Mouse (Mus musculus): ENCODE measurements around the gene Ogn. TPM values are rescaled to one million over a fixed set of nuclear protein-coding genes. Genes with fewer than 3 reads are reported as not detected.

Ogn gene
- polyA plus RNA-seq (2014; fragmentation: Nextera tagmentation; extraction: Ambion mirVana): 103 and 117 TPM in 2 replicates

- Histone ChIP-seq H3K36me3 (ENCODE audit: control insufficient read depth, insufficient read depth, low read length) (no peaks in the 10 kb centered on the region), H3K27me3 (ENCODE audit: control insufficient read depth, insufficient read depth, low read length) (no peaks in the 10 kb centered on the region), H3K4me2 (replicated peaks; ENCODE audit: low read depth, low read length) (peak within 1 kb of the TSS; percentile 34; the same call in 1 of the 2 replicates), H3K9me3 (ENCODE audit: control insufficient read depth, low read depth, low read length) (no peaks in the 10 kb centered on the region), H3K4me1 (ENCODE audit: control insufficient read depth, insufficient read depth, low read length) (no peaks in the 10 kb centered on the region), H3K27ac (ENCODE audit: low read length) (peak within 1 kb of the TSS; percentile 74; the same call in 1 of the 2 replicates), H3K9ac (replicated peaks; ENCODE audit: low read depth, low read length) (no peak within 1 kb of the TSS), H3K4me3 (ENCODE audit: low read depth, low read length) (peak within 1 kb of the TSS; percentile 25)
- no peak; the same call in 1 of the 2 replicates for ATAC-seq (ENCODE audit: insufficient number of reproducible peaks, insufficient read depth, low FRiP score, low read depth)
- 34% methylated on average over 4 of the region's 4 CpGs for WGBS
These were observed at the start of gene Ogn for GRCm38 (mm10) chr13:49607714-49608113. Gene Ogn, plus strand, starts transcription at chr13:49608046.

- no peak for ATAC-seq (ENCODE audit: insufficient number of reproducible peaks, insufficient read depth, low FRiP score, low read depth)
- H3K4me3 ChIP-seq (ENCODE audit: low read depth, low read length): no peak overlapping the region
- no peaks in the 10 kb centered on the region for H3K36me3 ChIP-seq (ENCODE audit: control insufficient read depth, insufficient read depth, low read length)
- H3K27ac ChIP-seq (ENCODE audit: low read length): no peak overlapping the region
- no peaks in the 10 kb centered on the region for H3K4me1 ChIP-seq (ENCODE audit: control insufficient read depth, insufficient read depth, low read length)
- no peaks in the 10 kb centered on the region for H3K27me3 ChIP-seq (ENCODE audit: control insufficient read depth, insufficient read depth, low read length)
- no peaks in the 10 kb centered on the region for H3K9me3 ChIP-seq (ENCODE audit: control insufficient read depth, low read depth, low read length)
- no peak overlapping the region for H3K9ac ChIP-seq (replicated peaks; ENCODE audit: low read depth, low read length)
- 49% methylated on average over 2 of the region's 2 CpGs for WGBS
- H3K4me2 ChIP-seq (replicated peaks; ENCODE audit: low read depth, low read length): no peak overlapping the region
These were observed 48.7 kb upstream of the Ogn start for GRCm38 (mm10) chr13:49559185-49559584.

GRCm38 (mm10) chr13:49560886-49561285, 47.0 kb upstream of the Ogn start:
- H3K27me3 ChIP-seq (ENCODE audit: control insufficient read depth, insufficient read depth, low read length): no peaks in the 10 kb centered on the region
- no peak overlapping the region for H3K27ac ChIP-seq (ENCODE audit: low read length)
- ATAC-seq (ENCODE audit: insufficient number of reproducible peaks, insufficient read depth, low FRiP score, low read depth): no peak
- no peak overlapping the region for H3K4me3 ChIP-seq (ENCODE audit: low read depth, low read length)
- H3K4me2 ChIP-seq (replicated peaks; ENCODE audit: low read depth, low read length): no peak overlapping the region
- 66% methylated on average over 2 of the region's 2 CpGs for WGBS
- no peaks in the 10 kb centered on the region for H3K36me3 ChIP-seq (ENCODE audit: control insufficient read depth, insufficient read depth, low read length)
- H3K4me1 ChIP-seq (ENCODE audit: control insufficient read depth, insufficient read depth, low read length): no peaks in the 10 kb centered on the region
- no peak overlapping the region for H3K9ac ChIP-seq (replicated peaks; ENCODE audit: low read depth, low read length)
- no peaks in the 10 kb centered on the region for H3K9me3 ChIP-seq (ENCODE audit: control insufficient read depth, low read depth, low read length)

GRCm38 (mm10) chr13:49564347-49564746, 43.5 kb upstream of the Ogn start:
- ATAC-seq (ENCODE audit: insufficient number of reproducible peaks, insufficient read depth, low FRiP score, low read depth): no peak

GRCm38 (mm10) chr13:49570371-49570770, 37.5 kb upstream of the Ogn start:
- no peaks in the 10 kb centered on the region for H3K27me3 ChIP-seq (ENCODE audit: control insufficient read depth, insufficient read depth, low read length)
- ATAC-seq (ENCODE audit: insufficient number of reproducible peaks, insufficient read depth, low FRiP score, low read depth): no peak
- no peak overlapping the region for H3K27ac ChIP-seq (ENCODE audit: low read length)
- no peaks in the 10 kb centered on the region for H3K9me3 ChIP-seq (ENCODE audit: control insufficient read depth, low read depth, low read length)
- 65% methylated on average over 3 of the region's 3 CpGs for WGBS
- no peak overlapping the region for H3K9ac ChIP-seq (replicated peaks; ENCODE audit: low read depth, low read length)
- 0 out of 2 replicates have a peak, but pooled peaks cover 3% of the 10 kb centered on the region for H3K4me1 ChIP-seq (ENCODE audit: control insufficient read depth, insufficient read depth, low read length)
- no peak overlapping the region for H3K4me3 ChIP-seq (ENCODE audit: low read depth, low read length)
- no peak overlapping the region for H3K4me2 ChIP-seq (replicated peaks; ENCODE audit: low read depth, low read length)
- H3K36me3 ChIP-seq (ENCODE audit: control insufficient read depth, insufficient read depth, low read length): no peaks in the 10 kb centered on the region

More at GRCm38 (mm10) chr13:49564347-49564746, 43.5 kb upstream of the Ogn start:
- 86% methylated on average over 1 of the region's 1 CpGs for WGBS
- H3K36me3 ChIP-seq (ENCODE audit: control insufficient read depth, insufficient read depth, low read length): no peaks in the 10 kb centered on the region
- H3K4me3 ChIP-seq (ENCODE audit: low read depth, low read length): no peak overlapping the region
- no peaks in the 10 kb centered on the region for H3K4me1 ChIP-seq (ENCODE audit: control insufficient read depth, insufficient read depth, low read length)
- no peak overlapping the region for H3K27ac ChIP-seq (ENCODE audit: low read length)
- H3K27me3 ChIP-seq (ENCODE audit: control insufficient read depth, insufficient read depth, low read length): no peaks in the 10 kb centered on the region
- H3K4me2 ChIP-seq (replicated peaks; ENCODE audit: low read depth, low read length): no peak overlapping the region
- H3K9me3 ChIP-seq (ENCODE audit: control insufficient read depth, low read depth, low read length): no peaks in the 10 kb centered on the region
- H3K9ac ChIP-seq (replicated peaks; ENCODE audit: low read depth, low read length): no peak overlapping the region

- Histone ChIP-seq H3K9me3 (ENCODE audit: control insufficient read depth, low read depth, low read length) (no peaks in the 10 kb centered on the region), H3K4me1 (ENCODE audit: control insufficient read depth, insufficient read depth, low read length) (0 out of 2 replicates have a peak, but pooled peaks cover 3% of the 10 kb centered on the region), H3K4me2 (replicated peaks; ENCODE audit: low read depth, low read length) (no peak overlapping the region), H3K9ac (replicated peaks; ENCODE audit: low read depth, low read length) (no peak overlapping the region), H3K27me3 (ENCODE audit: control insufficient read depth, insufficient read depth, low read length) (no peaks in the 10 kb centered on the region), H3K36me3 (ENCODE audit: control insufficient read depth, insufficient read depth, low read length) (no peaks in the 10 kb centered on the region), H3K4me3 (ENCODE audit: low read depth, low read length) (no peak overlapping the region), H3K27ac (ENCODE audit: low read length) (no peak overlapping the region)
- 83% methylated on average over 2 of the region's 2 CpGs for WGBS
- no peak for ATAC-seq (ENCODE audit: insufficient number of reproducible peaks, insufficient read depth, low FRiP score, low read depth)
These were observed 36.4 kb upstream of the Ogn start for GRCm38 (mm10) chr13:49571418-49571817.

- peak; percentile 67; the same call in 1 of the 2 replicates for ATAC-seq (ENCODE audit: insufficient number of reproducible peaks, insufficient read depth, low FRiP score, low read depth)
These were observed 26.0 kb upstream of the Ogn start, which contains the start of gene Omd for GRCm38 (mm10) chr13:49581541-49582530. Gene Omd, plus strand, starts transcription at chr13:49582462.

GRCm38 (mm10) chr13:49583859-49584258, 24.0 kb upstream of the Ogn start:
- Histone ChIP-seq H3K4me3 (ENCODE audit: low read depth, low read length) (no peak overlapping the region), H3K4me1 (ENCODE audit: control insufficient read depth, insufficient read depth, low read length) (0 out of 2 replicates have a peak, but pooled peaks cover 2% of the 10 kb centered on the region), H3K9ac (replicated peaks; ENCODE audit: low read depth, low read length) (no peak overlapping the region), H3K9me3 (ENCODE audit: control insufficient read depth, low read depth, low read length) (no peaks in the 10 kb centered on the region), H3K36me3 (ENCODE audit: control insufficient read depth, insufficient read depth, low read length) (no peaks in the 10 kb centered on the region), H3K27me3 (ENCODE audit: control insufficient read depth, insufficient read depth, low read length) (no peaks in the 10 kb centered on the region), H3K4me2 (replicated peaks; ENCODE audit: low read depth, low read length) (no peak overlapping the region), H3K27ac (ENCODE audit: low read length) (no peak overlapping the region)
- ATAC-seq (ENCODE audit: insufficient number of reproducible peaks, insufficient read depth, low FRiP score, low read depth): no peak

More at GRCm38 (mm10) chr13:49581541-49582530, 26.0 kb upstream of the Ogn start, which contains the start of gene Omd:
- 34% methylated on average over 8 of the region's 8 CpGs for WGBS
- H3K36me3 ChIP-seq (ENCODE audit: control insufficient read depth, insufficient read depth, low read length): no peaks in the 10 kb centered on the region
- H3K4me1 ChIP-seq (ENCODE audit: control insufficient read depth, insufficient read depth, low read length): 0 out of 2 replicates have a peak, but pooled peaks cover 2% of the 10 kb centered on the region
- H3K4me2 ChIP-seq (replicated peaks; ENCODE audit: low read depth, low read length): no peak within 1 kb of the TSS; the same call in 1 of the 2 replicates
- H3K4me3 ChIP-seq (ENCODE audit: low read depth, low read length): no peak within 1 kb of the TSS
- peak within 1 kb of the TSS; percentile 31; the same call in 1 of the 2 replicates for H3K9ac ChIP-seq (replicated peaks; ENCODE audit: low read depth, low read length)
- H3K9me3 ChIP-seq (ENCODE audit: control insufficient read depth, low read depth, low read length): no peaks in the 10 kb centered on the region
- peak within 1 kb of the TSS; percentile 95 for H3K27ac ChIP-seq (ENCODE audit: low read length)
- no peaks in the 10 kb centered on the region for H3K27me3 ChIP-seq (ENCODE audit: control insufficient read depth, insufficient read depth, low read length)

All from stomach, embryonic 14.5 days (tissue).